Mouse (Mus musculus): ENCODE data around the gene Slc46a2.

Slc46a2 gene

DNA sequence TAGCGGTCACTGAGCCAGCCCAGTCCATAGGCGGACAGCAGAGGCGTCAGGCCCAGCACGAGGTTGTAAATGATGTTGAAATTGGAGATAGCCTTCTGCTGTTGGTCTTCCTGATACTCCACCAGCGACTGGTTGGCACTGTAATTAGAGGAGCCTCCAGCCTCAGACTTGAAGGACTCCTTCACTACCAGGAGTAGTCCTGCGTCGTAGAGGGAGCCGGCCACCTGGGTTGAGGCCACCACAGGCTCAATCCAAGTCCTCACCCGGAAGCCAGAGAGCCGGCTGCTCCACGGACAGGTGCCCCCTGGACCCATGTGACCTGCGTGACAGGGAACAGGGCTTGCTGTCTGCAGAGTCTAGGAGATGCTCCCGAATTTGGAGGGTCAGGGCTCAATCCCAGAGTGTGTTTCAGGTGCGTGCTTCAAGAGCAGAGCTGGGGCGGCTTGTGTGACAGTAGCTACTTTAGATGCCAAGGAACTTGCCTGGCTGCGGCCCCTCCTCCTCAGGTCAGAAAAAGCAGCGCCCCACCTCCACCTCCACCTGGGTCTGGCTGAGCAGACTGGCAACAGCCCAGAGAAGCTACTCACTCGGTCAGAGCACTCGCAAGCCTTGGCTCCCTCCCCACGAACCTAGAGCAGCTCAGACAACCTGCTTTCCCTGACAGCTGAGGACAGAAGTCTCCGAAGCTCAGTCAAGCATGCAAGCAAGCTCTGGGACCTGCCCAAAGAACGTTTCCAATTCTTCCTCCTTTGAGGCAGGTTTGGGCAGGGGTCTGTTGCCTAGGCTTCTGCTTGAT, at the start of gene Slc46a2:
Gene Slc46a2, minus strand, starts transcription at position 449 of the 796 bp plus-strand sequence.
- DNase-seq, result no peak

DNA sequence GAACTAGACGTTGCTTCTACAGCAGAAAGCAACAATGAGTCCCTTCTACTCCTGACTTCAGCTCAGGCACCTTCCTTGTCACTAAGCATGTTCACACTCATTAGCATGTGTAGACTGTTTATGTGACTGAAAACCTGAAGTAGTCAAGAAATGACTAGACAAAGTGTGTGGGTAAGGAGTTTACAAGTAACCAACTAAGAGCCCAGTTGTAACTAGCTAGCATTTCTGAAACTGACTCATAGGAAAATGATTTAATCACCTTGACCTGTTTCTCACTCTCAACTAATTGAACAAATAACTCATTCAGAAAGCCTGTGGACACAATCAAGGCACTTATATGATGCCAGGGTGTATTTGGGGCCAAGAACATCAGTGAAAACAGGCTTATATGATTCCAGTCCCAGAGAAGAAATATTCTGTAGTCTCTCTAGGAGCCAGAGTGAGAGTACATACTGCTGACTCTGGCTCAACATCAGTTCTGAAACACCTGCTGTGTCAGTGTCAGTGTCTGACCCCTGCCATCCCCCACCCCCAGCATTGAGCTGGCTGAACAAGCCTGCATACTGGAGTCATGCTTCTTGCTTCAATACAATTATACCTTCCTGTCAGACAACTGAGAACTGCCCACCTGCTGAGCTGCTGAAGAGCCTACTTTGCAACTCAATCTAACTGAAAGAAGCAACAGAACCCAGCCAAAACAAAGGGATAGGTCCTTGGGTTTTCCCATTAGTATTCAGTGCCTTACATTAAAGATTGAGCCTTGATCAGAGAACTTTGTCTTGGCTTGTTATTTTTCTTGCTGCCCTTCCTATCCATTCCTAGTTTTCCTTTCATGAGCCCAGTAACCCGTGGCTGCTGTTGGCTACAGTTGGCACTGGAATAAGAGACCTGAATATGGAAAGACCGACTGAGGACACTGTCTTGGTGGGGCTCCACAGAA, 48.8 kb upstream of the Slc46a2 start, which contains the start of gene Mup6:
Gene Mup6, plus strand, starts transcription at position 890 of the 940 bp plus-strand sequence.
- DNase-seq, result no peak

DNA sequence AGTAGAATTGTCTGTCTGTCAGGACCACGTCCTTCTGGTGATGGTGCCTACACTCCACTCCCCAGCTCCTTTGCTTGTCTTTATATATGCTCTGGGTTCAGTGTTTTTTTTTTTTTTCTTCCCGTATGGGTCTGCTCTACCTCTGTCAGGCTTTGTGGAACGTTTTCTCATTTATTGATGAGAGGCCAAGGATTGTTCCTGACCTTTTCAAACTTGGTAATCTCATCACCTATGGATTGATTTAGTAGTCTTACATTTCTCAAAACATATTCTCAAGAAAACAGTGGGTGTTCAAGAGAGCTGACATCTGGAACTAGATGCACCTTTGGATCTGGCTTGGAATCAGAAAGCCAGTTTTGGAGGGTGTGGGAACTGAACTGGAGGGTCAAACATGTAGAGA, 45.8 kb upstream of the Slc46a2 start, which contains the start of gene Mup4:
Gene Mup4, minus strand, starts transcription at position 101 of the 400 bp plus-strand sequence.
- DNase-seq, result no peak

DNA sequence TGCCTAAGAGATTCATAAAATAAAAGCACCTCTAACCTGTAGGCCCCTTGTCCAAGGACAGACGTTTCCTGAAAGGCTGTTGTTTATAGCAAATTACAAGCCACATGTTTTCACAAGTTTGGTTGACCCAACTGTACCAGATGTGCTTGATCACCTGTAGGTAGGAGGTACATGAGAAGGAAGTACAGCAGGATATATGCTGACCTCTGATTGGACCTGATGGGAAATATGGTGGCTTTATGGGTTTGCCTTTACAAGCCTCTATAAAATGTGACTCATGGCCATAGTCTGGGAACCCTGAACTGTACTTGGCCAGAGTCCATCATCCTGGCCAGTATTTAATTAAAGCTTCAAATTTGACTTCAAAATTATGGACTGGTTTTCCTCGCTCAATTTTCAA, 22.7 kb upstream of the Slc46a2 start:
- DNase-seq, result no peak

DNA sequence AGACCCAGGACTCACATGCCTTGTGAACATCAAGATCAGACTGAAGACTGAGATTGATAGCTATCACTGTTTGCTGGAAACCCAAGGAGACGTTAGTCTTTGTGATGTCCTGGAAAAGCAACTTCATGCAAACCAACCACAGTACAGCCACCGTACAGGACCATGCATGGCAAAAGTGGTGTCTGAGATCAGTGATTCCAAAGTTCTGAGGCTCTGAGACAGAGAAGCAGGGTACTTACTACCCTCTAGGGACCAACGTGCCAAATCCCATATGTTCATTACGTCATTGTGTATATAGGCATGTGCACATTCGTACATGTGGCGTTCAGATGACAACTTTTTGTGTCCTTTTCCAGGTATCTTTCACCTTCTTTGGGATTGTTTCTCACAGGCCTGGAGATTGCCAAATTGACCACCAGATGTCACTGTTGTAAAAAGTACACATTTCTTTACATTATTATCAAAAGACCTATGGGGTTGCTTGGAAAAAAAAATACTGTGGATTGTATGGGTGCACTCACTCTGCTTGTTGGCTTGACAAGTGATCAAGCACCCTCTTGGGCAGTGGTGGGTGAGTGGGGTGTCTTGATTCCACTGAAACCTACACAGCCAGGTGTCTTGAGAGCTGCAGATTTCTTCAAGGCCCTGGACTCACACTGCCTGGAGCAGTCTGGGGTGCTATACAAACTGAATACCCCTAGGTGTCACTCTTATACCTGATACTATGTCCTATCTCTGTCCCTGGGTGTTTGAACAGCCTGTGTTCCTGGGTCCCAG, 17.8 kb upstream of the Slc46a2 start:
- DNase-seq, result no peak

DNA sequence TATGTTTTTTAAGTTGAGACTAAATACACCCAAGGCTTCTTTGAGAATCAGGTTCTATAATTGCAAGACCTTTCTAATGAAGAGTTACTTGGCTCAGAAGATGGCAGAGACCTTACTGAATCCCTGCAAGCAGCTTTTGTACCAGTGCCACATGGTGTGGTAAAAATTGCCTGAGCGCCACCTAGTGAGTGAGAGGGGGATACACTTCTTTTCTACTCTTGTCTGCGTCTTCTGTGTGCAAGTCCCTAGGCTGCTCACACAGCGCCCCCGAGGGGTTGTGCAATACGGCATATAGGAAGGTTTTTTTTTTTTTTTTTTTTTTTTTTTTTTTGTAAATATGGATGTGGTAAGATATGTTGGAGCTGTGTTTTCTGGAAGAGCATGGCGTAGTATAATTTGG, 13.5 kb upstream of the Slc46a2 start:
- peak; percentile 66 for DNase-seq

DNA sequence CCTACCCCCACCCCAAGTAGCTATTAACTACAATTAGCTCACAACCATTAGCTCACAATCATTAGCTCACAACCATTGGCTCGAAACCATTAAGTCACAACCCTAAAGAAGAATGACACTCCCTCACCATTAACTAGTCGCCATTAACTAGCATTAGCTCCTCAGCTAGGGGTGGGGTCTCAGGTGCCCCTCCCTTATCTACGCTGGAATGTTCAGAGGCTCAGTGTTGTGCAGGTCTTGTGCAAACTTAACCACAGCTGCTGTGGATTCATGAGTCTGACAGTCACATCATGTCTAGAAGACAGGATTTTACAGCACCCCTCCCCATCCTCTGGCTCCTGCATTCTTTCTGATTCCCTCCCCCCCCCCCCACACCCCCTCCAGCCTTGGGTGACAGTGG, 12.8 kb upstream of the Slc46a2 start:
- DNase-seq, result no peak

DNA sequence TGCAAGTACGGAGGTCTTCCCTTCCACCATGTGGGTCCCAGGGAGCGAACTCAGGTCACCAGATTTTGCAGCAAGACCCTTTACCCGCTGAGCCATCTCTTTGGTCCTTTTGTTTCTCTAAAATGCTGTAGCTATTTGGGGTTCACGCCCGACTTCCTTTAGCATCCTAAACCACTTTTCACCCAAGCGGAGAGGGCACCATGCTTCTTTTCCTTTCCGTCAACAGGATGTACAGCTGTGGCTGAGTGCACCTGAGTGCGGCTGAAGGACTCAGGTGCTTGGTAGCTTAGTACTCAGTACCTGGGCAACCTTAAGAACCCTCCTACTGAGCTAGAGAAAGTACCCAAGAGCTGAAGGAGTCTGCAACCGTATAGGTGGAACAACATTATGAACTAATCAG, 10.2 kb upstream of the Slc46a2 start:
- no peak for DNase-seq

DNA sequence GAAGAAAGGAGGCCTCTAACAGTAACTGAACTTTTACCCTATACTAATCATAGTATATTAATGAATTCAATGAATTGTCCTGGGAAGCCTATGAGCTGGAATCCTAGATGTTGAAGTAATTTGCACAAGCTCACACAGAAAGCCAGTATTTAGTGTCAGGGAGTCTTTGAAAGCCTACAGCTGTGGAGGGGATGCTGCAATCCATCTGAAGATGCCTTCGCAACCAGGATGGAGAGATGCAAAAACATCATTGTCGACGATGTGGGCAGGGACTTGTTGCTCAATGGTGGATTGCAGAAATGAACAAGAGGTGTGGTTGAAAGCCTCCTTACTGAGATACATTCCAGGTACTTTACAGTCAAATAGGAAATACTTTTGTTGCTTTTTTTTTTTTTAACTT, 3.1 kb upstream of the Slc46a2 start:
- no peak for DNase-seq

DNA sequence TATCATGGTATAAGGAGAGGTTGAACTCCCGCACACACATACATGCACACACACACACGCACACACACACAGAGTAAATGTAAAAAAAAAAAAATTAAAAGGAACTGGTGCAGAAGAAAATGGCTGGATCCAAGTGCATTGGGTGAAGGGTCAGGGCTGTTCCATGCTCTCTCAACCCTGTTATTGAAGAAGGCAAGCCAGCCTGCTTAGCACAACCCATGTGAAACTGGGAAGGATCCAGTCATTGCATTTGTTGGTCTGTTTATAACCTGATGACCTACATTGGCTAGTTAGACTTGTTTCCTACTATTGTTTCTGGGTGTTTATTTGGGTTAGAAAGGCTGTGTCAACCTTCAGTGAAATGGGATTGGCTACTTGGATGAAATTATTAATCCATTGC, 6.1 kb downstream of the Slc46a2 start:
- no peak for DNase-seq

DNA sequence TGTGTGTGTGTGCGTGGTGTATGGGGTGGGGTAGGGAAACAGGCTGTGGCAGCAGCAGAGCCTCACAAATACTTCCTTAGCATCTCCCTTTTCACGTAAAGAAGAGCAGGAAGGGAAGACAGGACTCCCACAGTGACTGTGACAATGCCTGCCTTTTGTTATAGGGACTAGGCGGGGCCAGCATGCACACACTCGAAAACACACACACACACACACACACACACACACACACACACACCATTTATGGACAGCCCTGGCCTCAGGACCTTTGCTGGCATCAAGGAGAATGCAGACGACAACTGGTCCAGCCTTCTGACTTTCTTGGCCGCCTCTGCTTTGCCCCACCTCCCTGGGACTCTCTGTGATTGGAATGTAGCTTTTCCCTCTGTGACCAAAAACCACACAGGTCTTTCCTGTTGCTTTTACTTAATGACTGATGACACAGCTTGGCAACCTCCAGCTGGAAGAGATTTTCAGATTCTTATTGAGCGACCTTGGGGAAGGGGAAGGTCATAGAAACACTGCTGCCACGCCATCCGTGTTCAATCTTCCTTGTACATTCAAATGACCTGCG, 7.1 kb downstream of the Slc46a2 start:
- no peak for DNase-seq

DNA sequence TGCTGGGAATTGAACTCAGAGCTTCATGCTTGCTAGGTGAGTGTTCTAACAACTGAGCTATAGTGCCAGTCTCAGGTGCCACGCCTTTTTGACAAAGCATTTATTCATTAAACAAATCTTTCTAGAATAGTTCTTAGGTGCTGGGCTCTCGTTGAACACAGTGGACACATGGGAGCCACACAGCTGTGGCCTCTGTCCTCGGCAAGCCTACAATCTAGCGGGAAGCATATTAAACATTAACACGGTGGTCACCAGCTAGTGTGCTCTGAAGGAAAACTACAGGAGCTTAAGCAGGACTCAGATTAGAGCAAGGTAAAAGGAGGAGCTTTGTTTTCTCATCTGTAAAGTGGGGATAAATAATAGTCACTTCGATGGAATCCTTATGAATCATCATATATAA, 7.8 kb downstream of the Slc46a2 start:
- no peak for DNase-seq

DNA sequence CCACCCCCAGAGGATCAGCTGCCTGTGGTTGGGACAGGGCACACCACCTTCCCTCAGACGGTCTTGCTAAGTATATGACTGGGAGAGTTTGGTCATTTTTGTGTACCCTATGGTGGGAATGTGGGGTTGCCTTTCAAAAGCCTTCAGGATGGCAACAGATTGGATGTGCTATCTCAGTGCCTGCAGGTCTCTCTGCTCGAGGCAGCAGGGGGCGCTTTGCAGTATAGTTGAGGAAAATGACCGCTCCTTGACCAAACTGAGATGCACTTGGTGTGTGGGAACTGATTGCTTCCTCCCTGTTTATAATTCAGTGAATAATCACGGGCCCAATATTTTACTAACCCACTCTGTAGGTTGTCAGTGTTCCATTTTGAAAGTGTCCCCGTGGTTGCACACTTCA, 12.3 kb downstream of the Slc46a2 start:
- no peak for DNase-seq

DNA sequence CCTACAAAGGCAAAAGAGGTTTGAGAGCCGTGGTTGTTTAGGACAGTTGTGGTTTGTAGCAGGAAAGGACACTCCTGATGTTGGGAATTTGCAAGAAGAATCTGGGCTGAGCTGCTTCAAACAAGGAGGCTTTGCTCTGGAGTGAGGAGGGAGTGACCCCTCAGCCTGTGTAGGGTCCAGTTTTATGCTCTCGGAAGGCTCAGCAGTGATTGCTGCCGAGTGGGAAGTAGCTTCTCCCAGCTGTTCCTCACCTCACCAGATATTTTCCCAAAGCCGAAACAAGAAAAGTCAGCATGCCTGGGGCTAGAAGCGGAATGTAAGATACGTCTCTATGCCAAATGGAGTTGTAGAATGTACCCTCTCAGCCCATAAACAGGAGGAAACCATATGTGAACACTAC, 13.0 kb downstream of the Slc46a2 start:
- no peak for DNase-seq

DNA sequence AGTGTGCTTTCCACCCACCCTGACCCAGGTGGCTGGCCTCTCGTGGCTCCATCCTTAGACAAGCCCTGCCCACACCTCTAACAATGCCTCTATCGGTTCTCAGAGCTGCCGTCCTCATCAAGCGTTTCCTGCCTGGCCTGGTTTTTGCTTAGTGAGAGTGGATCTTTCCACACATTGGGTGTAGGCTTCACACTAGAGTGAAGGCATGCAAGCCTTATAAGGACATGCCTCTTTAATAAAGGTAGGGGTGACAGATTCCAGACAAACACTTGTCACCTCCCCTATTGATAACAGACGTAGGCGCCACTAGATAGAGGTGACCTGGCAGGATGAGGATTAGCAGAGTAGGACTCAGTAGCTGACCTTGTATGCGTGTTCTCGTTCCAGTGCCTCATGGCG, 16.3 kb downstream of the Slc46a2 start:
- no peak for DNase-seq

DNA sequence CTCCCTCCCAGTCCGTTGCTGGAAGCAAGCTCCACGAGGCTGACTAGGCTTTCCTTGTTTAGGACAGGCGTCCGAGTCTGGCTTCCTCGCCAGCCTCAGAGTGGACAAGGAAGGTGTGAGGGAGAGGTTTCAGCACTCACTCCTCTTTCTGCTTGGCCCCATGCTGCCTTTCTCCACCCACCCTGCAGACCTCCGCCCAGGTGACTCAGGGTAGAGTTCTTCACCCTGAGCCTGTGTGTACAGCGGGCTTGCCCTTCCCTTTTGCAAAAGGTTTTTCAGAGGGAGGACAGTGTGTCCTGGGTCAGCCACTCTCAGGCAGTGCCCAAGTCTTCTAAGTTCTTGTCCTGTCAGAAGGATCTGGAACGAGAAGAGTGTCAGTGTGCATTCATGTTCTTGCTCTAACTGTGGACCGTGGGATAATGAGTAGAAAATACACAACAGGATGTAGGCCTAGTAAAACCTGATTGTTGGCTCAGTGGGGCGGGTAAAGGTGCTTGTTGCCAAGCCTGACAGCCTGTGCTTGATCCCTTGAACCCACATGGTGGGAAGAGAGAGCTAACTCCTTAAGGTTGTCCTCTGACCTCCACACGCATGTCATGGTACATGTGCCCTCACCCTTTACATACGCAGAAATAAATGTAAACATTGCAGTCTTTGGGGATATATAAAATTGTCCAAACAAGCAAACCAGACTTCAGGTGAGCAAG, 16.9 kb downstream of the Slc46a2 start:
- DNase-seq, result no peak

DNA sequence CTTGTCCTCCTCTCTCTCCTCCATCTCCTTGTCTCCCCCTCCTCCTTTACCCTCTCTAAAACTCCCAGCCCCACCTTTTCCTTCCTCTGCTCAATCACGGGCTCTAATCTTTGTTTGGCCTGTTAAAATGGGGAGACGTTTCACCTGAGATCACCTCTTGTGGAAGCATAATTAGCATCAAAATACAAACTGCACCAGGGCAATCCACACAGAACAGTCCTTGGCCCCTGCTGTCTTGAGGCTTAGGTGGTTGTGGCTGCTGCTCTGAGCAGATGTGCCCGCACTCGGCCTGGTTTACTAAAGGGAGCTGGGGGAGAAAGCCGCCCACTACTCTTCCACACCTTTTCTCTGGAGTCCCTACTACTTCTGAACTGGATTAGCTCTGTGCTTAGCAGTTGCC, 18.9 kb downstream of the Slc46a2 start:
- no peak for DNase-seq

DNA sequence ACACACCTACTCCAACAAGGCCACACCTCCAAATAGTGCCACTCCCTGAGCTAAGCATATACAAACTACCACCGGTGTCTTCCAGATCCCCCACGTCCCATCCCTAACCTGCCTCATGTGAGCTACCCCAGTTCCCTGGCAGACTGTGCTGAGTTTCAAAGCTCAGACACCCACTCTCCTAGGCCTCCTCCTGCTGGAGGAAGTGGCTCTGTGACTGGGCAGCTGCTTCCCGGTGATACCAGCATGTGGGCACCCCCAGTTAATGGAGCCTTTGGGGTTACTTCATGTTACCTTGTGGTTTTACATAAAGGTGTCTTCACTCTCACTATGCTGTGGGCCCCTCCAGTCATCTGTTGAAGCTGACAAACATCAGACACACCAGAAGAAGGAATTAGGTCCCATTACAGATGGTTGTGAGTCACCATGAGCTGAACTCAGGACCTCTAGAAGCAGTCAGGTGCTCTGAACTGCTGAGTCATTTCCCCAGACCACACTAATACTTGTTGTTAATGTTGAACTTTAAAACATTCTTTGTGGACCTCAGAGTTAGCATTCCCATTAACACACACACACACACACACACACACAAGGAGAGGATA, 19.8 kb downstream of the Slc46a2 start:
- no peak for DNase-seq

DNA sequence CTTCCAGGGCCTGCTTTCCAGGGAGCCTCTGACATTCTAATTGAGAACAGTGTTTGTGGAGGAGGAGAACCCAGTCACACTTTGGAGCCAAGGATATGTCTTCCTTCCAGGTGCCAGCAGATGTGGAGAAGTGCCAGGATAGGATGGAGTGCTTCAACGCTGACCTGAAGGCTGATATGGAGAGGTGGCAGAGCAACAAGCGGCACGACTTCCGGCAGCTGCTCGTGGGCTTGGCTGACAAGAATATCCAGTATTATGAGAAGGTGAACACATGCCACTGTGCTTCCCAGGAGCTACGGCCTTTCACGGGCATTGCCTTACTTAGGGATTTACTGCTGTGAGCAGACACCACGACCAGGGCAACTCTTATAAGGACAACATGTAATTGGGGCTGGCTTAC, 20.4 kb downstream of the Slc46a2 start:
- no peak for DNase-seq

DNA sequence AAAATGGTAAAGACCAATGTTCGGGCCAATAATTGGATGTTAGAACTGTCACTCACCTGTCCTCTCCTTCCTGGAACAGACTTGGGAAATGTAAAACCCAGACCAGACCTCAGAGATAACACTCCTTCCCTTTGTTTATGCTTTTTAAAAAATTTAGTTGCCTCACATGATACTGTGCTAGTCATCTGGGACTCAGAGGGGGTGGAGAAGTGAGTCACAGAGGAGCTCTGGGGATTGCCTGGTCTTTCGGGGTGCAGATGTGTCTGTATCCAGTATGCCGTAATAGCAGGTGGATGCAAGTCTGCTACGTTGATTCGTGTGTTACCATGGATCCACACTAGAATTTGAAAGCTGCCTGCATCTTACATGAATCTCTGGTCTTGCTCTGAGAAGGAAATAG, 22.1 kb downstream of the Slc46a2 start:
- DNase-seq, result no peak

DNA sequence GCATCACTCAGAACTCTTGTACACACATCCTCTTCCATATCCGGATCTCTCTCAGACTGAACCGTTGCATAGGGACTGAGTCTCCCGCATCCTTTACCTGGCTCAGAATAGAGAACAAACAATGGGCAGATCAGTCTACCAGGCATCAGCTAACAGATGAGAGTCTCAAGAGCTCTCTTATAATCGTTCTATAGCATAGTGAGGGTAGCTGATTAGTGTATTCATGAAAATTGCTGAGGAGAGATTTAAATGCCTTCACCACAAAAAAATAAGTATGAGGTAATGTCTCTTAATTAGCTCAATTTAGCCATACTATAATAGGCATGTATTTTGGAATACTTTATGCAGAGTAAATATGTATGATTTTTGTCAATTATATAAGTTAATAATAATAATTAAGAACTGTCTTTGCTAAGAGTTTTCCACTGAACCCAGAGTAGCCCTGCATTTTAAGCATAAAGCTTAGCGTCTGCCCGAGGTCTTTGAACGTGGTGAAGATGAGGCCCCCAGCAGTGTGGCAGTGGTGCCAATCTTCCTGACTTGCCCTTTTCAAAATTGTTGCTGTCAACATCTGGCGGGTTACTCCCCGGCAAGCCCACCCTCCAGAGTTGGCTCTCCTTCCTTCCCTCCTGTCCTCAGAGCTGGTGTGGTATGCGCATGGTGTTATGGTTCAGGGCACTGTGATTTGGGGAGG, 23.0 kb downstream of the Slc46a2 start:
- DNase-seq, result no peak
